Mouse (Mus musculus): ENCODE measurements around the gene Efemp1. TPM values are rescaled to one million over a fixed set of nuclear protein-coding genes. Genes with fewer than 3 reads are reported as not detected.

The Efemp1 gene
- 1 to 10 TPM; 3.6 to 4.9 TPM for total RNA-seq (2021)
- long read RNA-seq, experiment 1, partial matches to known transcripts, result 0 of 2 reads
- long read RNA-seq, experiment 1, other reads (novel, unspliced or antisense), result 0 of 2 reads
- long read RNA-seq, experiment 2, transcript Efemp1-201 (11 exons, 2,037 nt), result major isoform, 5 of 7 reads
- long read RNA-seq, experiment 2, partial matches to known transcripts, result 2 of 7 reads
- long read RNA-seq, experiment 2, other reads (novel, unspliced or antisense), result 0 of 7 reads

GRCm38 (mm10) chr11:28853102-28853800, at the start of gene Efemp1:
Gene Efemp1 (plus strand): TSS chr11:28853204.
- DNase-seq (ENCODE audit: low spot score in 2 of 2), result peak in 1 of 2 experiments; percentile 4

DNA sequence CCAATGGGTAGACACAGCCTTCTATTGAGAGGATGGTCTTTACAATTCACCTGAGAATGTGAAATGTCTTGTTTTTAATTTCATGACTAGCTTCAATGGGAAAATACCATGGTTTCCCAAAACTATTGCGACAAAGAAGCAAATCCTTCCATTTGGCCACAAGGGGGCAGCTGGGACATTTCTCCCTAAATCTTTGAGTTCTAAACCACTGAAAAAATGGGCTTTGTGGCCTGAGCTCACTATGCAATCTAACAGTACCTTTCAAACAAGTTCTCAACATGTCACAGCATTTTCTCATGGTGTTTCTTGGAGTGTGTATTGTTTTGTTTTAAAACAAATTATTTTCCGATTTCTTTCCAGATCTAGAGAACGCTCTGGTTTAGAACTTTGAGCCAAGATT, 44.3 kb upstream of the Efemp1 start:
- DNase-seq (ENCODE audit: low spot score in 2 of 2), result peak in 1 of 2 experiments; percentile 21

- no peak for DNase-seq (ENCODE audit: low spot score in 2 of 2)
These were observed 41.1 kb upstream of the Efemp1 start for GRCm38 (mm10) chr11:28811874-28812273.

GRCm38 (mm10) chr11:28812564-28812963, 40.4 kb upstream of the Efemp1 start:
- no peak for DNase-seq (ENCODE audit: low spot score in 2 of 2)

- no peak for DNase-seq (ENCODE audit: low spot score in 2 of 2)
These were observed 35.6 kb upstream of the Efemp1 start for GRCm38 (mm10) chr11:28817405-28817804.

DNA sequence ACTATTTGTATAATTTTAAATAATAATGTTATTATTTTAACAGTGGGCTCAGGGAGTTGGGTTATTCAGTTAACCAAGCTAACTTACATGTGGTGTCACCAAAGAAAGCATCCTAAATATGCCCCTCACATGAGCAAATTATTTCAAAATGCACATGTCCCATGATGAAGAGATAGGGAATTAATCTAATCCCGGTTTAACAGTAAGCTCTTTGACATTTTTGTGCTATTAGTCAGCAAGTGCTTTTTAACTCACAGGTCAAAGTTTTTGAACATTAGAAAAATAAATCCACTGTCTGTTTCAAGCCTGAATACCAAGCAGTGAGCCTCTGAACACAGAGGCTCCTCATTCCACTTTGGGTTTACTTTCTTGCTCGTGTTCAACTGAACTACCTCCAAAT, 26.1 kb upstream of the Efemp1 start:
- DNase-seq (ENCODE audit: low spot score in 2 of 2), result no peak

DNA sequence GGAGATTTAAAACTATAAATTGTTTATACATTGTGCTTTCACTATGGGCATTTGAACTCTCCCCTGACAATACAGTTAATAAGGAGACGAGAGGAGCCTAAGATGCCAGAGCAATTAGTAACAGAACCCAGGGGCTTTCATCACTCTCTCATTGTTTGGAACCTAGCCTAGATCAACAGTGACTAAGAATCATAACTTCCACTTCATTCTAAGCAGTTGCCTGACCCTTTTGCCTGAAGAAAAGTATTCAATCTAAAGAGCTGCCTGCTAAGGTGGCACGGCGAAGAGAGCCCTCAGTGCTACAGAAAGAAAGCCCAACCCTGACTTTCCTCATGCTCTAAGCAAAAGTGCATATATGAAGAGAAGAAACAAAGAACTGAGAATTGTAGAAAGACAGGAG, 19.2 kb upstream of the Efemp1 start:
- DNase-seq (ENCODE audit: low spot score in 2 of 2), result no peak

DNA sequence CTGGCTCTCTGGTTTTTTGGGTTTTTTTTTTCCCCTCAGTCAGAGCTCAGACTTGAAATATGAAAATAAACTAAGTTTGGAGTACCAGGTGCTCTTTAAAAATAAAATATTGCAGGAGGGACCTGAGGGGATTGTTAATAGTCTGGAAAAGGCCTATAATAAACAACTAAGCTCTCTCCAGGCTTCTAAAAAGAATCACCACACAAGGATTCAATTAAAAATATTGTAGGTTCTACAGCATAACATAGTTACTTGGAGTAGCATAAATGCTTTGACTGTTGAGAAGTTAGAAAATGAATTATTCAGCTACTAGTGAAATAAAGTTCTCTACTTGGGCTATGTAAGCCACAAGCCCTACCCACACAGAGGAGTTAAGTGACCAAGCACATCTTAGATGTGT, 17.9 kb upstream of the Efemp1 start:
- DNase-seq (ENCODE audit: low spot score in 2 of 2), result no peak

GRCm38 (mm10) chr11:28849841-28850240, 3.2 kb upstream of the Efemp1 start:
- DNase-seq (ENCODE audit: low spot score in 2 of 2), result no peak

DNA sequence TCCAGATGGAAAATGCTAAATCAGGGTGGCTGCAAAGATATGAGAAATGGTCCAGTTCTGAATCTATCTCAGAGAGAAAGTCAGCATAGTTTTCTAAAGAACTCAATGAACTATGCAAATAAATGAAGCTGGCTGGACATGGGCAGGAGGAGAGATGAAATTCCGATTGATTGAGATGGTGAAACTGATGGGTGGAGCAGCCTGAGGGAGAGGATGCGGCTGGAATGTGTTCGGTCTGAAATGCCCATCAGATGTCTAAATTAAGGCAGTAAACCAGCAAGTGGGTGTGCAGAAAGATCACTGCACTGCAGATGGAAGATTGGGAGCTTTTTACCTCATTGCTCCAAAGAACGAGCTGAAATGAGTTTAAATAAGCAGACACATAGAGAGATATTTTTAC, 1.4 kb upstream of the Efemp1 start:
- DNase-seq (ENCODE audit: low spot score in 2 of 2), result no peak

DNA sequence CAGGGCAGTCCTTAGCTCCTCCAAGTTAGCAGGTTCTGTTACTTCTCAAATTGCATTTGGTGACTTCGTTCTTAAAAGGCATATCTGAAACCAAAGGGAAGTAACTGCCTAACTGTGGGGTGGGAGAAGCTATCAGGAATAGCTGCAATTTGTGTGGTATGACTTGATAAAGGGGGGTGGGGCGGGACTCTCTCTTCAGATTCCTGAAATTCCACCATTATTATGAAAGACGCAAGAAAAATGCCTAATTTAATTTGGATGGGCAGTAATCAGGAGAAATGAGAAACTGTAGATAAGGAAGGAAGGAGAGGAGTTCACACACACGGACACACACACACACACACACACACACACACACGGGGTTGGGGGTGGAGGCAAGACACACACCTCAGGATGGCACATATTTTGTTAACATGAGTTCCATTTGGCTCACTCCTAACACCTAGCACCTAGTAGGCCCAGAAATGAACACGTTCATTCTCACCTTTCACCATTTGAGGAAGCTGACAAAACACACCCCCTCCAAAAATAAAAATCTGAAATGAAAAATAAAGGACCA, 564 bp upstream of the Efemp1 start:
- no peak for DNase-seq (ENCODE audit: low spot score in 2 of 2)

DNA sequence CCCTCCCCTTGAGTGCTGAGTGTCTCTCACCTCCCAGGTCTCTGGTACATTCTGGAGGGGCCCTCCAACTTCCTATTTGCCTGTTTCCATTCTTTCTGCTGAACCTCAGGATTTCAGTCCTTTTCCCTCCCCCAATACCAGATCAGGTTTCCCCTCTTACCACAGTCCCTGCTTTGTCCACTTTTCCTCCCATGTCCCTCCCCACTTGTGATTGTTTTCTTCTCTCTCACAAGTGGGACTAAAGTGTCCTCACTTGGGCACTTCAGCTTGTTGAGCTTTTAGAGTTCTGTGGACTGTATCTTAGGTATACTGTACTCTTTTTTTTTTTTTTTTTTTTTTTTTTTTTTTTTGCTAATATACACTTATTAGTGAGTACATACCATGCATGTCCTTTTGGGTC, 6.1 kb downstream of the Efemp1 start:
- no peak for DNase-seq (ENCODE audit: low spot score in 2 of 2)

DNA sequence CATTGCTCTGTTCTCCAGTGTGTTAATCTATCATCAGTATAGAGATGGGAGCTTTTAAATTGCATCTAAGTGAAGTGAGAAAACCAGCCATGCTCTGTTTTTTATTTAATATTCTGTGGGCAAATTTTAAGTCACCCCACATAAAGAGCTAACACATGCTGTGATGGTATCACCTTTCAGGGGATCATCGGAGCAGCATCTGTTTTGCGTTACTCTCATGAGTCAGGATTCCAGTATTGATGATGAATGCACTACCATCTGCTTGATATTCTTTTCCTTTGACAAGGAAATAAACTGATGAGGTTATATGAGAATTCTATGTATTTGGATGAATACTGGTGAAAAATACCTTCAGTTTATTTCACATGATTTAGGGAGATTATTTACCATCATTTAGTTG, 16.1 kb downstream of the Efemp1 start:
- no peak for DNase-seq (ENCODE audit: low spot score in 2 of 2)

DNA sequence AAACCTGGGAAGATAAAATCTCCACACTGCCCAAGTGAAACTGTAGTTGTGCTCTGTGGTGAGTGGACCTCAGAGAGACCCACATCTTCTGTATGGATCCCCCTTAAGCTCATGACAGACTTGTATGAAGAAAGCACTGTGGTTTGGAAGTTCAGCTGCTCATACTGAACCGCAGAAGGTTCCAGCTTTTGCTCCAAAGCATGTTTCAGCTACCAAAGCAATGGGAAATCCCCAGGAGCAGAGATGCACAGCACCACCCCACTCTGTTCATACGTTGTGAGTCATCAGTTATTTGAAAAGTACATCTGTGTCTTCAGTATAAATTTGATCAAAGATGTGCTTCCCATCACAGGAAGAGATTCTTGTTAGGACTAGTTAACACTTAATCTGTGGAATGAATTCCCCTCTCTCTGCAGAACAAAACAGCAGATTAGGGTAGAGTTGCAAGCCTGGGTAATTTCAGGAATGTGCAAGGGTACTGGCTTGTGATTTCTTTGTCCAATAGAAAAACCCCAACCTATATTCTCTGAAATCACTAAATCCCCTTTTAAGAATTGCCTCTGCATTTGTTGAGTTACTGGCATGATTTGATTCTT, 28.5 kb downstream of the Efemp1 start:
- DNase-seq (ENCODE audit: low spot score in 2 of 2), result no peak

GRCm38 (mm10) chr11:28883106-28883505, 30.1 kb downstream of the Efemp1 start:
- DNase-seq (ENCODE audit: low spot score in 2 of 2), result no peak

GRCm38 (mm10) chr11:28889538-28889937, 36.5 kb downstream of the Efemp1 start:
- DNase-seq (ENCODE audit: low spot score in 2 of 2), result no peak

DNA sequence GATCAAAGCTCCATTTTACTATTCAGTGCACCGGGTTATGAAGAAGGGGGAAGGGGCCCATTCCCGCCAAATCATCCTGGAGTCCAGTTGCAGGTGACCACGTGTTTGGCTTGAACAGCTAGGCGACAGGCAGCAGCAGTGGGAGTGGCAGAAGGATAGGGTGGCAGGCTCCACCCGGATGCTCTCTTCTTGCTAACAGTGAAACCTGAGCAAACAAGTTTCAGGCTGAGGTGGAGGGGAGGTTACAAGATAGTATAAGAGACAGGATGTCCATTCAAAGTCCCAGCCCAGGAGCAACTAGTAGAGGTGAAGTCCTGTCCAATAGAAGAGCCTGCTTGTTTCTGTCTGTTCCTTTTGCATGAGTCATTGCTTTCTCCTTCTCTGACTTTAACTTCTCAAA, 38.5 kb downstream of the Efemp1 start:
- no peak for DNase-seq (ENCODE audit: low spot score in 2 of 2)

DNA sequence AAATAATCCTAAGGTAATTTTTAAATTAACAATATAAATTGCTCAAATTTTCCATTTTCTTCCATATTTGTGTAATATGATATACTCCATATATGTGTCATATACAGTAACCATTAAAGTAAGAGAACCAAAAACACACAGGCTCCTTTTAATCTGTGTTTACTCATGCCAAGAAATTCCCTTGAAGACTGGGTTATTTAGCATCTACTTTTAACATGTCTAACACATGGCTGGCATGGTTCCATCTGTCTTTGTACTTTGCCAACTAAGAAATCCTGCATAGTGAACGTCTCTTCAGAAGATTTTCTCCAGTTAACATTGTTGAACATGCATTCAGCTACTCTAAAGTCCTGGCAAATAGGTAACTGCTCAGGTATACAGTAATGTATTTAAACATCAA, 46.4 kb downstream of the Efemp1 start:
- no peak for DNase-seq (ENCODE audit: low spot score in 2 of 2)

- no peak for DNase-seq (ENCODE audit: low spot score in 2 of 2)
These were observed 51.6 kb downstream of the Efemp1 start for GRCm38 (mm10) chr11:28904596-28904995.

GRCm38 (mm10) chr11:28906288-28906687, 53.3 kb downstream of the Efemp1 start:
- DNase-seq (ENCODE audit: low spot score in 2 of 2), result no peak

DNA sequence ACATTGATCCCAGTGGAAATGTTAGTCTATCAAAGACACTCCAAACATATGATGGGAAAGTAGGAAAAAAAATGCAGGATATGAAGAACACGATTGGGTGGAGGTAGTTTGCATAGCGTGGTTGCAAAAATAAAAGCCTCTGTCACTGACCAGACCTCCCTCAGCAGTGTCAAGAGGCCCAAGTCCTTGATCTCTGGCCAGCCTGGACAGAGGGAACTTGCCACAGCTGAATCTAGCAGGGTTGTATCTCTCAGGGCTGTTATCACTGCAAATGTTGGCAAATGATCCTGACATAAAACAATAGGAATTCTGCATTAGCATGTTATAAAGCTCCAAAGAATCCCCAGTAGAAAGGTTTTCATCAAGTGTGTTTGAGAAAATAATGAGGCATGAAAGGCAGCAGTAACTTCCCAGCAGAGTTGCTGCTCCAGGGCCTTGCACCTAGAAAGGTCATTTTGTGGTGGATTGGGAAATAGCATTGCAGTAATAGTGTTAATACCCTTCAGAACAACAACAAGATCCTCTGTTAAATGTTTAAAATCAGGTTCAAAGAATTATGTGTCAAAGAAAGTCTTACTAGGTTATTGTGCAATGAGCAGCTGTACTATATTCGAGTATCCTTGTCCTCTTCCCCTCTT, 56.0 kb downstream of the Efemp1 start:
- no peak for DNase-seq (ENCODE audit: low spot score in 2 of 2)

All from layer of hippocampus, postnatal 14 days (tissue).